Mouse (Mus musculus): Measurements from ENCODE around the gene 9230102O04Rik. TPM values are rescaled to one million over a fixed set of nuclear protein-coding genes. Genes with fewer than 3 reads are reported as not detected.

Gene 9230102O04Rik
- polyA plus RNA-seq, 2 experiments from 2014 or later: 0.81 TPM; not detected in 1

GRCm38 (mm10) chr2:9885217-9885770, 4.0 kb downstream of the 9230102O04Rik start:
- ATAC-seq: no peak

- no peak for ATAC-seq
Observed at GRCm38 (mm10) chr2:9884533-9885216, 4.7 kb downstream of the 9230102O04Rik start.

GRCm38 (mm10) chr2:9883803-9884532, 5.4 kb downstream of the 9230102O04Rik start:
- ATAC-seq: peak; percentile 18

DNA sequence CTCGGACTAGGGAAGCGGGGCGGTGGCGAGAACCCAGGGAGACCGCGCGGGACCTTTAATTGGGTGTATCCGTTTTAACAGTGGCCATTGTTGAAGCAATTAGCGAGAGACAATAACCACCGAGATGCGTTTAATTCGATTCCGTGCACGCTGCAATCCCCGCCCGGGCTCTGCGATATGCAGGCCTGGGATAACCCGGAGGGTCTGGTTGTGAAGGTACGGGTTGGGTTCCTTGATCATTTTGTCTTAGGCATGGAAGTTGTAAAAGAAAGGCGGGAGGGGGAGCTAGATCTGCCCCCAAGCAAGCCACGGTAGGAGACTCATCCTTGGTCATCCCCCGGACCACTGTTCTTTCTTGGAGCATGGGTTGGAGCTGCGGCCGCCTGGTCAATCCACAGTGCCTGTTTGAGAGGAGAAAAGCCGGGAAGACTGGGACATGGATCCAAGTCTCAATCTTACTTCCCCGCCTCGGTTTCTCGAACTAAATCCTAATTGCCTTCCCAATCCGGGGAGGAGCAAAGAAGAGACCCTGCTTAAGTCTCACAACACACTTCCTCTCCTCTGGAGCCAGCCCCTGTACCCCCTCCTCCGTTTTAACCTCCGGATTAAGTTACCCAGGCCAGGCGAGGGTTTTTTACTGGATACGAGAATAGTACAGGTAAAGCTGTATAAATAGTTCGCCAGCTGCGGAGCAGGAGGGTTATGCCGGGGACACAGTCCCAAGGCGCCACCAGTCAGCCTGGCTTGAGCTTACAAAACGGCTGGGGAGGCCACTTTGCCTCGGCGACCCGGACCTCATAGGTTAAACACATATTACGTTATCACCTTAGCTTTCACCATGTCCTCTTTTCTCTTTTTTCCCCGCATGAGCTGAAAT, 6.2 kb downstream of the 9230102O04Rik start:
- ATAC-seq: no peak

- ATAC-seq: no peak
Observed at GRCm38 (mm10) chr2:9882371-9882925, 6.9 kb downstream of the 9230102O04Rik start.

GRCm38 (mm10) chr2:9881611-9882023, 7.7 kb downstream of the 9230102O04Rik start:
- no peak for ATAC-seq

DNA sequence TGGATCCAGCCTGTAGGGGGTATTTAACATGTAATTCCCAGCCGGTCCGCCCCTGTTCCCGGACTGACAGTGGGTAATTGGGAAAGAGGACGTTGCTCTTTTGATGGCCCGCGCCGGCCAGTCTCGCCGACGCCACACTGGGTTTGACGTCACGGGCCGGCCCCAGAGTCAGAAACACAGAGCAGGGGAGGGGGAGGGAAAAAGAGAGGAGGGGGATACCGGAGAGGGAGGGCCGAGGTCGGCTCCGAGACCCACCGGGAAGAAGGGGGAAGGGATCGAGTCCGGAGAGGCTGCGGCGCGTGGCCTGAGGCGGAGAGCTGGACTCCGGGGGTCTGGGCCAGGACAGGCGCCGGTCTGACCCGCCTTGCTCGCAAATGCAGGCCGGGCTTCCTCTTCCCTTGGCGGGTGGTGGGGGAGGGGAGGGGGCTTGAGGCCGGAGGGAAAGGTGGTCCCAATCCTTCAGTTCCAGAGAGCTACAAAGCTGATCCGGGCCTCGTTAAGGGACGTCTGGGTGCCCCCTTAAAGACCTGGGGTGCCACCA, 8.2 kb downstream of the 9230102O04Rik start, which contains the start of gene 4930412O13Rik:
TSS of gene 4930412O13Rik (plus strand) at position 202 of the 541 bp plus-strand sequence.
- ATAC-seq: no peak

- no peak for ATAC-seq
Observed at GRCm38 (mm10) chr2:9880271-9880670, 9.1 kb downstream of the 9230102O04Rik start.

DNA sequence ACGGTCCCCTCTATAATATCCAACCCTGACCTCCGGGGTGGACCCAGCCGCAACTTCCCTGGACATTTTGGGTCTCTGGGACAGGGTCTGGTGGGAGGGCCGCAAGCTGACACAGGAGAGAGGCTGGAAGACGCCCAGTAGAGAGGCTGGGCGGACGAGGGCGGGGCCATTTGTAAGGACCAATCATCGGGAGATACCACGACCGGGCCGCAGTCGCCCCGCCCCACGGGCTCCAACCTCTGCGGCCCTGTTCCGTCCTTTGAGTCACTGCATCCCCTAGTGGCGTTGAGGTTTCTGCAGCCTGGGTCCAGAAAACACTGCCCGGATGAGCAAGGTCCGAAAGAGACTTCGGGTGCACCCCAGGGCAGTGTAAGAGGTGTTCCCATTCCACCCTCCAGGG, 9.8 kb downstream of the 9230102O04Rik start:
- peak; percentile 57 for ATAC-seq

DNA sequence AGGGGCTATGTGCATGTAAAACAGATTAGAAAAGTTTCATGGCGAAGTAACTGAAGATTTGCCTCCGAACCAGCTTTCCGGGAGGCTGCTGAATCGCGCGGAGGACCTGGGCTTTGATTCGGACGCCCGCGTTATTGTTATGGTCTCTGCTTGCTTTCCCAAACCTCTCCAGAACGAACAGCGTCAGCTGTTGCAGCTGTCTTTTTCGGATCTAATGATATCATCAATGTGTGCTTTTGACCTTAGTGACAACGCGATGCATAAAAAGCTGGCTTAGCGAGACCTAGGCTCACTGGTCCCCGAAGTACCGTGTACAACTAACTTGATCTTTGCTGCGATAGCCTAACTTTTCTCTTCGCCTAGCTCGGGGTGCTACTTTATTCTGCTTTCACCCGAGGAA, 10.2 kb downstream of the 9230102O04Rik start:
- peak; percentile 13 for ATAC-seq

DNA sequence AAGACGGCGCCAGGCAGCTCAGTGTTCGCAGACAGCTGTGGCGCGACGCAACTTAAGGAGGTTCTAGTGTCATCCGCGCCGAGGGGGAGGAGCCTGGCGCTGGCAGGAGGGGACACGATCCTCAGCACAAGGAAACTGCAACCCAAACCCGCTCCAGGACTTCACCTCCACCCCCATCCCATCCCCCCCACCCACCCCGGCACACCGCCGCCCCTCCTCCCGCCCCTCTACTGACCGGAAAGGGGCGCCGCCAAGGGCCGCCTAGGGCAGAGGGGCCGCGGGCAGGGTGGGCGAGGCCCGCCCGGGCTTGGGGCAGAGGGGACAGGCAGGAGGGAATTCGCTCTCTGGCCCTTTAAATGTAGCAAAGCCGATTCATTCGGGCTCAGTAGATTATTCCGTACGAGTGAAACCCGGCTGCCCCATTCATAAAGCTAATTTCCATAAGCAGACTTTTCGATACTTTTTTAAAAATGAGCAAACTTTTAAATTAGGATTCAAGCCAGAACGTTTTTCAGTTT, 10.7 kb downstream of the 9230102O04Rik start:
- peak; percentile 36 for ATAC-seq

GRCm38 (mm10) chr2:9877966-9878563, 11.3 kb downstream of the 9230102O04Rik start:
- ATAC-seq: peak; percentile 9

DNA sequence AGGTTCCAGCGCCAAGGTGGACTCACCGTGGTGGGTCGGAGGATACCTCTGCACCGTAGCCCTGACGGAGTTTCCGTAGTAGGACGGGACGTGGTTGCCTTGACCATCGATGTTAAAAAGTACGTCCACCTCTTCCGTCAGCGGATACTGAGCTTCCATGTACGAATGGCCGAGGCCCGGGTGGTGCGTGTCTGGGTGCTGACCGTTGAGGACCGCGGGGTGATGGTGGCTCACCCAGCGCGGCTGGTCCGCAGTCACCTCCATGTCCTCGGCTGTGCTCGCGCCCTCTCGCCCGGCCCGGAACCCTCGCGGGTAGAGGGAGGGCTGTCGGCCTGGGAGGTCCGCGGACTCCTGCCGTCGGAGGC, 12.0 kb downstream of the 9230102O04Rik start:
- ATAC-seq: no peak

DNA sequence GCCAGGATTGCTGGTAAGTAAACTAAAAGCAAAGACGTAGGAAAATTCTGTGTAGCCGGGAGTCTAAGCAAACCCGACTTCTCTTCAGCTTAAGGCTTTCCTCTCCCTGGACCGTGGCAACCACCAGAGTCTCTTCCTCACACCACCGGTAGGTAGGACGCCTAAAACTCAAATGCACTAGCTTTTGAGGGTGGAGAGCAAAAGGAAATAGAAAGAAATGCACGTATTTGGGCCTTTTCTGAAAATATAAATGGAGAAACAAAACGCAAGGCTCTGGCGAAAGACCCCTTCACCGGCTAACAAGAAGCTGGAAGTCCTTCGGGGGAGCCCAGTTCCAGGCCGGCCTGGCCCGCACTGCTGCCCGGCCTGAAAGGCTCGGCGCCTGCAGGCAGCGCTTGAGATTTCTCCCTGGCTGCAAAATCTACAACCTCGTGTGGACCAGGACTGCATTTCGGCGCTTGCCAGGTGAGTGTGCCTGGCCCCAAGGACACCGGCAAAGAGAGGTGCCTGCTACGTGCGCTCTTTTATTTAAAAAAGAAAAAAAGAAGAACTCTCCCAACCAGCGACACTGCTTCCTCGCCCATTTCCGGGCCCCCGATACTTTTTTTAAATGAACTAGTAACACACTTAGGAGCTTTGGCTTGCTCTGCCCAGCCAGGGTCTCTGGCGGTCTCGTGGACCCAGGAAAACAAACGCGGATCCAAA, 12.6 kb downstream of the 9230102O04Rik start:
- no peak for ATAC-seq

DNA sequence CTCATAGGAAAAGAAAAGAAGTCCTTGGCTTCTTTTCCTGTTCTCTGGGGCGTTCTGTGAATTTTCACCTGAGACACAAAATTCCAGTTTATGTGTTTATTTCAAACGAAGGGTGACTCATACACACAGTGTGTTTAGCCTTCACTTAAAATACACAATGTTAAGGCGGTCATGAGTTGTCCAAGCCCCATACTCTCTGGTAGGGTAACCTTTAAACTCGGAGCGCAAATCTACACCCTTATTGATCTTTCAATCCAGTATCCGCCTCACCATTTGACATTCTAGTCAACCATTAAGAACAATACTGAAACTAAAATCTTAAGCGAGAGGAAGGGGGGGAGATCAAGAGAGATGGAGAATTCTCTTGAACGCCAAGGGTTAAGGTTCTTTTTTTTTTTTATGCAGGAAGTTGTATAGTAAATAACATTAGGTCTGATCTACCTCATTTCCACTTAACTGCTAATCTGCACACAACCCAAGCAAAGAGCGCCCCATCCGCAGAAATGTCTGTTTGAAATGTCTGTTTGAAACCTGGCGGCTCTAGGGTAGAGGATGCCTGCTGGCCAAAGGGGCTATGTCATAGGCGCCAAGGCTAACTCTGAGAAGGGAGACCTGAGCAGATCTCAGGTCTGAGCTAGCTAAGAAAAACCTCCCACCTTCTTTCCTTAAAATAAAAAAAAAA, 13.5 kb downstream of the 9230102O04Rik start:
- peak; percentile 42 for ATAC-seq

GRCm38 (mm10) chr2:9875220-9875619, 14.1 kb downstream of the 9230102O04Rik start:
- ATAC-seq: no peak

- ATAC-seq: no peak
Observed at GRCm38 (mm10) chr2:9874467-9875219, 14.7 kb downstream of the 9230102O04Rik start.

DNA sequence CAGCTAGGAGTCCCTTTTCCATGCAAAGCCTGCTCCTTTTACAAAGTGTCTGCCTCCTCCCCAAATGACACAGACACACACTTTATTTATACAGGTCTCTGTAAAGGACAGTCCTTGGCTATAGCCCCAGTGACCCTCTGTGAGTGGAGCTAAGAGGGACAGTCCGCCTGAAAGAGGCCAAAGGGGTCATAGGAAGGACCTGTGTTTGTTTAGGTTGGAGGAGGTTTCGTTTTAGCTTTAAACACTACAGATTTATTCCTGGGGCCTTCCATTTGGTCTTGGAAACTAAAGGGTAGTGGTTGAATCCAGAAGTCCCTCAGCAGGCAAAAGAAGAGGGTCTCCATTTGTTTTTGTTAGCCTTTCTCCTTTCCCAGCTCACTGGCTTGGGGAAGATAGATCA, 15.6 kb downstream of the 9230102O04Rik start:
- no peak for ATAC-seq

DNA sequence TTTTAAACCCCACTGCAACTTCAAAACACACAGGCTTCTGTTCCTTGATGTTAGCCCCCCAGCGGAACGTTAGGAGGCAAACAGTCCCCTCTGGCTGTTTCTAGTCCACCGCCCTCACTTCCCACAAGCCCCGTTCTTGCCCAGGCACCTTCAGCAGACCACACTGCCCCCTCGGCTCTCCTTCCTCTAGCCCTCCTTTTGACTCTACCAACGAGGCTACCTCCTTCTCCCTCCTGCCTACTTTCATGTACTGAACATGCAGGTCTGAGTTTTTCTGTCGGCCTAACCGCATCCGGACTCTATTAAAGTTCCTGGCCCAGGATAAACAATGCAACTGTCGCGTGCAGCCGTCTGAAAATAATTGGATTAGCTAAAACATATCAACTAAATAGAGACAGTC, 16.7 kb downstream of the 9230102O04Rik start:
- peak; percentile 26 for ATAC-seq
